17 mouse cellular contexts compared by ENCODE assay signal in genomic region chr17:84713563-84714164, GRCm38 (mm10). TPM values are rescaled to one million over a fixed set of nuclear protein-coding genes. Genes with fewer than 3 reads are reported as not detected.
A peak's percentile ranks its signal among the peaks of the same experiment; 100 is the strongest.
DNase-seq lines count a peak whose midpoint lies in the region; ATAC-seq lines count a peak whose summit lies in the region.
"Had no signal": no experiment of that assay in that cellular context is flagged by ENCODE, and none has a peak within 500 bp of the region (broad histone marks: within the 10 kb centered on the region; RNA-seq: fewer than 3 reads in every experiment).

No protein-coding gene starts in this region.

- peak overlapping the region; percentile 47 for H3K27ac ChIP-seq in forebrain, embryonic 16.5 days (ENCODE audit: low read length)
- no peak overlapping the region for H3K27ac ChIP-seq in neural tube, embryonic 15.5 days (replicated peaks)
- H3K27ac ChIP-seq: intestine, embryonic 15.5 days; limb, embryonic 12.5 days; liver, embryonic 15.5 days had no signal

- H3K9ac ChIP-seq in forebrain, embryonic 16.5 days (replicated peaks; ENCODE audit: low read depth, low read length), result no peak overlapping the region; the same call in 1 of the 2 replicates
- H3K9ac ChIP-seq in neural tube, embryonic 15.5 days (replicated peaks), result no peak overlapping the region
- H3K9ac ChIP-seq: heart, embryonic 12.5 days; intestine, embryonic 15.5 days; limb, embryonic 12.5 days; liver, embryonic 15.5 days had no signal

- H3K36me3 ChIP-seq in forebrain, embryonic 16.5 days (ENCODE audit: control insufficient read depth, insufficient read depth), result peaks cover 2% of the 10 kb centered on the region; the same call in 1 of the 2 replicates
- peaks cover 4% of the 10 kb centered on the region; the same call in 1 of the 2 replicates for H3K36me3 ChIP-seq in neural tube, embryonic 15.5 days

- 32% methylated on average over 18 of the region's 18 CpGs for WGBS in forebrain, embryonic 16.5 days
- WGBS in neural tube, embryonic 15.5 days, result 52% methylated on average over 18 of the region's 18 CpGs

- H3K4me1 ChIP-seq in forebrain, embryonic 16.5 days (replicated peaks; ENCODE audit: control insufficient read depth, insufficient read depth, low read length), result peaks cover 31% of the 10 kb centered on the region
- peaks cover 23% of the 10 kb centered on the region for H3K4me1 ChIP-seq in neural tube, embryonic 15.5 days
- H3K4me1 ChIP-seq: intestine, embryonic 15.5 days had no signal

- H3K4me3 ChIP-seq in forebrain, embryonic 16.5 days (replicated peaks; ENCODE audit: low read length), result no peak overlapping the region
- no peak overlapping the region for H3K4me3 ChIP-seq in neural tube, embryonic 15.5 days (replicated peaks)
- H3K4me3 ChIP-seq: heart, embryonic 12.5 days; intestine, embryonic 15.5 days; limb, embryonic 12.5 days; liver, embryonic 15.5 days had no signal

- no peak for ATAC-seq in forebrain, embryonic 16.5 days
- no peak for ATAC-seq in neural tube, embryonic 15.5 days (ENCODE audit: low FRiP score)
- ATAC-seq in erythroblast, adult 5-6 weeks (replicated peaks; ENCODE audit: low FRiP score, poor library complexity, severe bottlenecking), result no peak
- ATAC-seq: CD4-positive, CD25-positive, alpha-beta regulatory T cell, adult 4 months; intestine, embryonic 15.5 days had no signal

- H3K9me3 ChIP-seq in forebrain, embryonic 16.5 days (ENCODE audit: control insufficient read depth, low read length), result no peaks in the 10 kb centered on the region
- H3K9me3 ChIP-seq in neural tube, embryonic 15.5 days (replicated peaks), result no peaks in the 10 kb centered on the region
- H3K9me3 ChIP-seq: heart, embryonic 12.5 days; intestine, embryonic 15.5 days; limb, embryonic 12.5 days; liver, embryonic 15.5 days had no signal

- peak overlapping the region; percentile 13; the same call in 1 of the 2 replicates for H3K4me2 ChIP-seq in forebrain, embryonic 16.5 days (ENCODE audit: low read length)
- no peak overlapping the region for H3K4me2 ChIP-seq in neural tube, embryonic 15.5 days
- H3K4me2 ChIP-seq: heart, embryonic 12.5 days; intestine, embryonic 15.5 days; limb, embryonic 12.5 days; liver, embryonic 15.5 days had no signal

- no peaks in the 10 kb centered on the region for H3K27me3 ChIP-seq in forebrain, embryonic 16.5 days (replicated peaks; ENCODE audit: control insufficient read depth, insufficient read depth, low read length)
- 0 out of 2 replicates have a peak, but pooled peaks cover 3% of the 10 kb centered on the region for H3K27me3 ChIP-seq in neural tube, embryonic 15.5 days (replicated peaks)
- H3K27me3 ChIP-seq: heart, embryonic 12.5 days; intestine, embryonic 15.5 days; limb, embryonic 12.5 days; liver, embryonic 15.5 days had no signal

- peak; percentile 32 to 75 for DNase-seq in layer of hippocampus, adult 18-20 months (ENCODE audit: low spot score in 2 of 2)
- no peak for DNase-seq in layer of hippocampus, postnatal 25 days (ENCODE audit: extremely low spot score in 1 of 2, low spot score in 1 of 2)
- peak; percentile 29 to 47 for DNase-seq in right cerebral cortex, postnatal 36 days (ENCODE audit: low spot score in 2 of 2)
- no peak for DNase-seq in right cerebral cortex, postnatal 25 days
- DNase-seq: cerebellum, adult 8-10 months; gastrocnemius, postnatal 14 days; kidney, postnatal 25 days; thymus, postnatal 25 days had no signal

RNA-seq across cellular contexts. Expression of gene Abcg5, which starts 30.9 kb away (rescaled TPM):
- total RNA-seq in layer of hippocampus, adult 18-20 months (2021), result not detected
- total RNA-seq in layer of hippocampus, postnatal 25 days (2021), result not detected
- polyA plus RNA-seq in forebrain, embryonic 16.5 days (2015; fragmentation: Nextera tagmentation; extraction: Ambion mirVana), result 0.87 and 1.0 TPM in 2 replicates
- polyA plus RNA-seq in neural tube, embryonic 15.5 days (2015; fragmentation: Nextera tagmentation; extraction: Ambion mirVana), result 0.93 and 0.95 TPM in 2 replicates
- total RNA-seq in erythroblast, adult 5-6 weeks (2015; ENCODE audit: low replicate concordance), result not detected in 2 replicates
- not detected in 2 replicates for total RNA-seq in erythroblast, adult 5-6 weeks (2017; ENCODE audit: low replicate concordance)
- total RNA-seq: gastrocnemius, postnatal 14 days; neutrophil, adult 5-6 weeks had no signal
- polyA plus RNA-seq: CD4-positive, CD25-positive, alpha-beta regulatory T cell, adult 4 months had no signal

RNA-seq across cellular contexts. Expression of gene Abcg8, which starts 37.6 kb away (rescaled TPM):
- total RNA-seq in layer of hippocampus, adult 18-20 months (2021), result not detected
- not detected for total RNA-seq in layer of hippocampus, postnatal 25 days (2021)
- polyA plus RNA-seq in forebrain, embryonic 16.5 days (2015; fragmentation: Nextera tagmentation; extraction: Ambion mirVana), result not detected in 2 replicates
- polyA plus RNA-seq in neural tube, embryonic 15.5 days (2015; fragmentation: Nextera tagmentation; extraction: Ambion mirVana), result 0.08 TPM in 1 of 2 replicates, not detected in the other
- total RNA-seq in erythroblast, adult 5-6 weeks (2015; ENCODE audit: low replicate concordance), result not detected in 2 replicates
- total RNA-seq in erythroblast, adult 5-6 weeks (2017; ENCODE audit: low replicate concordance), result not detected in 2 replicates
- total RNA-seq: gastrocnemius, postnatal 14 days; neutrophil, adult 5-6 weeks had no signal
- polyA plus RNA-seq: CD4-positive, CD25-positive, alpha-beta regulatory T cell, adult 4 months; heart, embryonic 12.5 days had no signal

Comparison
In these comparisons a context has a peak if more than half of its experiments do, and no peak if none do; other contexts are left out.
1. DNase-seq: peak in layer of hippocampus, adult 18-20 months (2 of 2) and right cerebral cortex, postnatal 36 days (2 of 2); none in layer of hippocampus, postnatal 25 days (0 of 2) and right cerebral cortex, postnatal 25 days (single experiment).